Mouse (Mus musculus): ENCODE measurements at regions not wholly inside any gene's neighbourhood (a gene's known extent, or its start where the extent isn't known, plus 50 kb on each side); places are given as distances from the start of the nearest gene placed in this dataset.

DNA sequence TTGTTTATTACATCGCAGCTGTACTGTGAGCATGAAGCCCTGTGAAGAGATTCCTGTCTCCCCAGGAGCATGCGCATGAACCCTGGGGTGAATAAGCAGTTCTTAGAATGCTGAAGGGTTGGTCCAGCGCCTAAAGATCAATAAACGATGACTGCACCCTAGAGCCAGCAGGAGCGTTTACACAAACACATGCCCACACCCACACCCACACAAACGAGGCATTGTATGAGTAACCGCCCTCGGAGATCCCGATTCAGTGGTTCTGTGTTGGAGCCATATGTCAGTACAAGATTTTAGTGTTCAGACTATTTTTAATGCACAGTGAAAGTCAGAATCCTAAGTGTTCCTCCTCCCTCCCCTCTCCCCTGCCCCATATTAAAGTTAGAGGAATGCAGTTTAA, 57.3 kb downstream of the Edn1 start:
- DNase-seq = no peak

DNA sequence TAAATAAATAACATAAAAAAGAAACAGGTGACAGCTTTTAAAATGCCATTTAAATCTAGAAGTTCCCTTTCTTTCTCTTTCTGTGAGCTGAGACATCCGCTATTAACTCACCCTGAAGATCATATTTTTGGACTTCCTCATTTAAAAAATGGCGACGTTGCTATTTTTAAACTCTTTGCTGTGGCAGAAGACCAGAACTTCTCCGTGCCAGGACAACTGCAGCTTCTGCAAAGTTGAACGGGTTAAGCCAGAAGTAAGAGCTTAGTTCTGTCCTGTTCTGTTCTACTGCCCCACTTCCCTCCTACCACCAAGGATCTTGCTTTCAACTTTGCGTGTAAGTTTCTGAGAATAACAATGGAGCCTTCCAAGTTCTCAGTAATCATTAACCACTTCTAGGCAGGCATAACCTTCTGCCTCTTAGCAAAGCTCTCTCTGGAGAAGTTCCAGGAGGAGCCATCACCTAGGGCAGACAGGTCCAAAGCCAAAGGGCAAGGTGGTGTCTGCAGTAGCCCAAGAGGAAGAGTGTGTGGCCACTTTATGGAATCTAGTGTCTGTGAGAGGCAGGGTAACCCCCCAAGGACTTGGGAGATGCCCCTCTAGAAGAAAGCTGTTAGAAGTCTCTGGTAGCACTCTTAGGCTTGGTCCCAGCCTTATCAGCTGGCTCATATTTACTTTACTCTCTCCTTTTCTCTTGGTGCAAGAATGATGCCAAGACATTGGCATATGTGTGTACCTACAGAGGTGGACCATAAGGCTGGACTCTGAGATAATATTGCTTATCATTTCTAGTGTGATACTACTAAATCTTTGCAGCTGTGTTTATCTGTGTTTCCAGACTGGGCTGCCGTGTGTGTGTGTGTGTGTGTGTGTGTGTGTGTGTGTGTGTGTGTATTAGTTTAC, 66.6 kb downstream of the Edn1 start:
- DNase-seq = no peak

DNA sequence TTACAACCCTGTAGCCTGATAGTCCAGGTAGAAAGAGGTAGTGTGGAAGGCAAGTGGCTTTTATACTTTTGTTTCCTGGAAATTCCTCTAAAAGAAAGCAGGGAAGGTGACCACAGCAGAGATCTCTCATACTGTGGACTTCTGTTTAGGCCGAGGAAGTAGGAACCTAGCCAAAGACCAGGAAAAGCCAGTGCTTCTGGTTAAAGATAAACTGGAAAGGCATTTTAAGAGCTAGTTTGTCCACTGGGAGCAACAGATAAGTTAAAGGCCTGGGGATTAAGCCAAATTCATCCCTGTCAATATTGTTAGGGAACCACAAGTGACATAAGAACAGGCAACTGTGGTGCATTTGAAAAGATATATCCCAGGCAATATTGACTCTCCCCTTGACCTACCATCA, 68.5 kb downstream of the Edn1 start:
- no peak for DNase-seq

DNA sequence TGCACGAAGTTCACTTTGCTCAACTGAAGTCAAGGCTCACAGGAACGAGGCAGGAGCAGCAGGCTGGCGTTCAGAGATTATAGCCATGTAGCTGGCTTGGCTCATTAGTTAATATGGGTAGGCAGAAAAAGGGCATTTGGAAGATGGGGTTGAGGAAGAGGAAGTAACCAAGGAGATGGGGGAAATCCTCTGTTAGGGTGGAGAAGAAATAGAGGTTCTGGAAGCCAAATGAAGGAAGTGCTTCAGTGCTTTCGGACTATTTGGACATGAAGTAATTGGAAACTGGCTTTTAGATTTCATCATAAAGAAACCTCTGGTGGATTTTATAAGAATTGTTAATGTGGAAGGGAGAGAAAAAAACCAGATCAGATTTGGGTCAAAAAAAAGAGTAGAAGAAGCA, 70.9 kb downstream of the Edn1 start:
- DNase-seq = no peak

DNA sequence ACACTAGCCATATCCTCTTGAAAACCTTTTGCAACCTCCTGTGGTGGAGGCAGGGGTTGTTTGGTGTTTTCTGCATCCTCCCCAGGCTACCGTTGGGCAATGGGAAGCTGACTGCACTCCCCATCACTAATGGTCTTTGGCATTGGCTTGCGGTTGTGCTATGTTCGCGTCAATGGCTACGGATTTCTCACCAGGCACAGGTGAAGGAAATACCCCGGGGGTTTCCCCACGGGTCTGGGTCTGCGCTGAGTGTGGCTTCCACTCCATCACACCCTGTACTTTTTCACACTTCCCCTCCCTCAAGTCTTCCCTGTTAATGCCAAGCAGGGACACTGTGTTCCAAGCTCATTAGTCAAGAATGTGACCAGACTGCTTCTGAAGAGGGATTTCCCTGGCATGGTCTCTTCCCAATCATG, 72.9 kb downstream of the Edn1 start:
- DNase-seq = no peak

DNA sequence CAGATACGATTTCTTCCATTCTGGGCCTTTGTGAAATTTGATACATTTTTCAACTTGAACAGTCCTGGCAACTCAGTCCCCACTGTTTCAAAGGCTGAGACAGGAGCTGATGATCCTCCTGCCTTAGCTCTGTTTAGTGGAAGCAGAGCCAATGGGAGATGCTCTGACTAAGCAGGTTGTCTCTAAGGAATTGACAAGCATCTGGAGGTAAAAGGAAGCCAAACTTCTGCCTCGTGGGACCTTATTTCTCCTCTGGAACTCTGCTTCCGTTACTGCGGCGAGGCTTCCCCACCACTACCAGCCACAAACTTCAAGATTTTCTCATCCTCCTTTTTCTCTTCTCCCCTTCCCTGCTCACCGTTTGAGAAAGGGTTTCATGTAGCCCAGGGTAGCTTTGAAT, 78.4 kb downstream of the Edn1 start:
- DNase-seq = no peak

DNA sequence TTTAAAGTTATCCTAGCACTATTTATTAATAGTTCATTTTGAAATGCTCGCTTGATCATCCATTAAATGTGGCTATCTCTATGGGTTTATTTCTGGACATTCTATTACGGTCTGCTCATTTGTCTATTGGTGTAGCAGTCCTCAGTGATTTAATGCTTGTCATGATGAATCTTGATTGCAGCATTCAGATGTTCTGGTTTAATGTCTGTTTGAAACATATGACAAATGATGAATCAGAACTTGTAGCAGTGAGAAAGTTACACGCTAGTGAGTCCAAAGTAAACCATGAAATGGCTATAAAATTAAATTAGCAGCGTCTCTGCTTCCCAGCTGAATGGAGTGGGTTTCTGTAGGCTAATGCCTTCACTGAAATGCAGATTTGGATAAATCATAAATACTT, 81.8 kb downstream of the Edn1 start:
- no peak for DNase-seq

DNA sequence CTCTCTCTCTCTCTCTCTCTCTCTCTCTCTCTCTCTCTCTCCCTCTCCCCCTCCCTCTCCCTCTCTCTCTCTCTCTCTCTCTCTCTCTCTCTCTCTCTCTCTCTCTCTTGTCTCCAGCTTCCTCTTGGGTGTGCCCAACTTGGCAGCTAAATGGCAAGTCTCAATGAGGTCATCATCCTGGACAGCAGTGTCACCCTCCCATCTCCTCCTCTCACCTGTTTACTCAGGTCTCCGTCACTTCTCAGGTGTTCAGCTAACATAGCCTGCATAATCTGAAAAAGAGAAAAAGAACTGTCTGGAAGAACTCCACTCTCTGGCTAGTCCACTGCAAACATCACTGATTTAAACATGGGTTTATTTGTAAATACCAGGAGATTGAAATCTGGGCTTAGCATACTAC, 89.1 kb downstream of the Edn1 start:
- no peak for DNase-seq

DNA sequence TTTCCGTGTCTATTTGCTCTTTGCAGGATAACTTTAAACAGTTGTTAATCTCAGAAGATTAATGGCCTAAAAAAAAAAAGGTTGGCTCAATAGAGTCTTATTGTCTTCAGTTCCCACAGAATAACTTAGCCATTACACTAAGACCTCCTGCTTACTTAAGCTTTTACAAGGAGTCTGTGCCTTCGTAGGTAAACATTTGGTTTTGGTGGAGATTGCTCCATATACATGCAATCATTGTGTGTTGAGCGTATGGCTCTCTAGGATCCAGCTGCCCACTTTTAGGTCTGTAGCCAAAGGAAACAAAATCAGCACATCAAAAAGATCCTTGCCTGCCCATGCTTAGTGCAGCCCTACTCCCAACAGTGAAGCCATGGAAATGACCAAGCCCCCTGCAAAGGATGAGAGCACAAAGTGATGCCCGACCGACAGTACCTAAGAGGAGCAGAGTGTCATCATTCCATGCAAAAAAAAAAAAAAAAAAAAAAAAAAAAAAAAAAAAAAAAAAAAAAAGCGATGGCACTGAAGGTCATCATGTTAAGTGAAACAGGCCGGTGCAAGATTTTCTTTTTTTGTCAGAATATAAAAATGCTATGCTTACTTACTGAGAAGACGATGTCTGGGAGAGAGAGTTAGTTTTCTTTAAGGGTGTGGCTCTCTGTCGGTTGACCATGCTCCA, 90.2 kb downstream of the Edn1 start:
- DNase-seq = no peak

DNA sequence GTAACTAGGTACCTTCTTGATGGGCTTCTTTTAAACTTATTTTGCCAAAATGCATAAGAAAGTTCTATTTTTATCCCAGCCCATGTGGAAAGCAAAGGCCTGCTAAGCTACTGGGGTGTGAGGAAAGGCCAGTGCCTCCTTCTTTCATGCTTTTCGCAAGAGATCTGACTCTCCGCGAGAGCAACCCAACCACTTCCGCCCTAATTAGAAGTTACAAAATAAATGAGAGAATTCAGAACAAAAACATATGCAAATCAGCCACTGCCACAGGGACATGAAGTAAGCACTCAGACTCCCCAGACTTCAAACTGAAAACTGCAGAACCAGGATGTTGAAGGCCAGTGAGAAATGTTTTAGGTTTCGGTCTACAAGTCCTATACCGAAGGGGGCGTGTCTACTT, 91.4 kb downstream of the Edn1 start:
- DNase-seq = no peak

DNA sequence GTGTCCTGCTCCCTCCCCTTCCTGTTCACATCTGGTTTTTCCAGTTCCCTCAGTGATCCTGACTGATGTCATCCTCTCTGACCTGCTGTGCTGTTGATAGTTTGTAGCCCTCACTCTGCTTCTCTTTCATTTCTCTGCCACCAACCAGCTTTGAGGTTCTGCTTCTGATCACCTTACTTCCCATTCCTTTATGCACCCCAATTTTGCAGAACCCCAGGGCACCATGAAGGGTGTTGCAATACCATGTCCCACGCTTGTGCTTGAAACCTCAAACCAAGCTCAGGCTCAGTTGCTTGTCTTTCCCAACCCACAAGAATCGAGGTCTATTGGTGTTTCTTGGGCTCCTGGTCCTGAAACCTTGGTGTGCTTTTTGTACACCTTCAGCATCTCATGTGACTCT, 93.3 kb downstream of the Edn1 start:
- DNase-seq = no peak

DNA sequence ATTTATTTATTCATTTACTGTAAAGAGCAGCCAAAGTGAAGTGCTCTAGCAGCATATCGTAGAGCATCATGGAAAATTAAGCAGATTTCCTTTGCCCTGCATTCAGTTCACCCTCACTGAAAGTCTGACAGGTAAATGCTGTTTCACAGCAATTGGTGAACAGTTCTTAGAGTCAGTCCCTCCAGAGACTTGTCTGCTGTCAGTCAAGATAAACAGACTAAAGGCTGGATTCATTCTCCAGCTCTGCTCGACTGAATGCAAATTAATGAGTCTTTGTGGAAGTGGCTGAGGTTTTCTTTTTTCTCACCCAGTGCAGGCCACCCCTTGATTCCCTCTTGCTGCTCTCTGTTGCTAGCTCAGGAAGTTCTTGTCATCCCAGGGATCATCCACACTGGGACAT, 100.2 kb downstream of the Edn1 start:
- DNase-seq = no peak

DNA sequence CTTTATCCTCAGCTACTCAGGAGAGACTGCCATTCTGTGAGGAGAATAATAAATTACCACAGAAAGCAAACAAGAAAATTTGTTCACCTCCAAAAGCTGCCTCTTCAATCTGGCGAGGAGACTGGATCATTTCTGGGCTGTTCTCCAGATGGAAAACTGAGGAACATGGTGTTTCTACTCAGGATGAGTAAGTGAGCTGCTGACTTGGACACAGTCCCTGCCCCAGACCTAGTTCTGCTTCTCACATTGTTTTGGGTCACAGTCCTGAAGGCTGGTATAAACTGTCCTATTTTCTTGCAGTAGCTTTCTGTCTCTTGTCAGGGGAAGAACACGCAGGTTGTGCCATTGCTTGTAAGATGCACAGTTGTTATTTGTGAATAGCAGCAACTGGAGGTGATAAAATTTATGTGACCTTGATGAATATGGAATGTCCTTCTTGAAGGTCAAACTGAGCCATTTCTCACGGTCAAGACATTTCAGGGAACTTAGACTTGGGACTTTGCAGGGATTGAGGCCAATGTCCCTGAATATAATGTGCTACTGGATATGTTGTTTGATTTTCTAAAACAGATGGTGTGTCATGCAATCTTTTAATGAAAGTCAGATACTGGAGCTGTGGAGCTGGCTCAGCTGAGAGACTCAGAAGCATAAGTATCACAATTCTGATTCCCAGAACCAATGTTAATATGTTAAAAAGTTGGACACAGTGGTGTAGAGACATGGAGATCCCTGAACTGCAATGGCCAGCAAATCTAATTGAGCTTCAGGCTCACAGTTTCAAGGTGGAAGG, 102.2 kb downstream of the Edn1 start:
- no peak for DNase-seq

DNA sequence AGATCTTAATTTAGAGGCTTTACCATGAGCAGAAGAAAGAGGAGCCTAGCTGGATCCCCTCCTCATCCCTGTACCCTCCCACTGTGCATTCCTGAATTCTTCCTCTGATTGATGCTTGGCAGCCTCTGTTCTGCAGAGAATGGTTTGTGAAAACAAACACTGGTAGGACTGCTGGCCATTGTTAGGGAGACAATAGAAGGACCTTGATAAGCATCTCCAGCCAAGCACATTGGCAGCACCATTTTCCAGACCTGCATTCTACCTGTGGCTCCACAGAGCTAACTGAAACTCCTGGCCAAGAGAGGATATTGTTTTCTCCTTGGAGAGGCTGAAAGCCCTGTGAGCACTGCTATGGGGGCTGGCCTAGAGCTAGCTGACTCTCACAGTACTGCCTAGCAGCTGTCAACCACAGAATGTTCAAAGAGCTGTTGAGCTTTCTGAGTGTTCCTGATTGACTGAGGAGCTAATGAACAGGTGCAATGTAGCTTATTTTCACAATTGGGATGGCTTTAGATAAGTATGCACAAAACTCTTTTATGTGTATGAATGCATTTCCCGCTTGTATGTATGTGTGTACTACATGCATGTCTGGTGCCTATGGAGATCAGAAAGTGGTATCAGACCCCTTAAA, 111.5 kb downstream of the Edn1 start:
- DNase-seq = no peak

DNA sequence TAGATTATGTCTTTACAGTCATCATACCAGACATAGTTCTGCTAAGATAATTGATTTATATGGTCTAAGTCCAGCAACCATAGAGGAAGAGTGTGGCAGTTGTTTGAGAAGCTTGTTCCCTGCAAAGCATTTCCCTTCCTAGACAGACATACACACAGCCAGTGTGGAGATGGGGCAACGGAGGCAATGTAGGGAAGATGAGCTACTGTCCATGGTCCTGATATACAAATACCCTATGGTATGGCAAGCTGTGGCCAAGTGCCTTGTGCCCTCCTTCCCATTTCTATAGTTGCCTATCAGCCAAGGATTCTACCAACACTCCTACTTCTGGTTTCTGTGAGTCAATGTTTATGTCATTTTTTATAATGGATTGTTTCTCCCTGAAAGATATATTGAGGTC, 145.6 kb downstream of the Edn1 start:
- DNase-seq = no peak

DNA sequence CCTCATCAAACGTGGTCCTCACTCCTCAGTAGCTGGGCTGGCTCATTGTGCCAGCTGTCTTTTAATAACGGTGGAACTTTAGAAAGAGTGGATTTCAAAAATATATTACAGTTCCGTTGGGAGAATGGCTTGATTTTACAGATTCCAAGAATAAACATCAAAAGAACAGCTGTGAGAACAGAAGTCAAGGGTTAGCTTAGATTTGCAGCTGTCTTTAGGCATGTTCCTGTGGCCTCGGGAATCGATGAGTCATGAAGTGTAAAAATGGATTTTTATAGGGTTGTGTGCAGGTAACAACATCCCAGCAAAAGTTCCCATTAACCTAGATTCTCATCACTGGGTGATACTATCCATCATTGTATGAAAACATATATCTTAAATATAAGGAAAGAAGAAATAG, 152.4 kb downstream of the Edn1 start:
- DNase-seq = no peak

DNA sequence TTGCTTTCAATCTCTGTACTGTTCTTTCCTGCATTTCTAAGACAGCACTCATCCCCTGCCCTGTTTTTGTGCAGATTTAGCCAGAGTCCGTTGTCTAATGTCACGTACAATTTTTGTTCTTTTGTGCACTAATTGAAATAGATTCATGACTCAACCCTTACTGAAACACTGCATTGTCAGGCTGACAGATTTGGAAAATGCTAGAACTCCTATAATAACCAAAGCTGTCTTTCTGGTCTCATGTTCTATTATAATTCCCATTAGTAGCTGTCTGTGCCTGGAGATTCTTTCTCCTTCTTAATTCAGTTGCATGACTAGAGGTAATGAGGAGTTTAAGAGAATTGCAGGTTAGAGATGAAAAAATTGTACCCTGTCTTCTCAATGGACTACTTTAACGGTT, 158.6 kb downstream of the Edn1 start:
- no peak for DNase-seq

DNA sequence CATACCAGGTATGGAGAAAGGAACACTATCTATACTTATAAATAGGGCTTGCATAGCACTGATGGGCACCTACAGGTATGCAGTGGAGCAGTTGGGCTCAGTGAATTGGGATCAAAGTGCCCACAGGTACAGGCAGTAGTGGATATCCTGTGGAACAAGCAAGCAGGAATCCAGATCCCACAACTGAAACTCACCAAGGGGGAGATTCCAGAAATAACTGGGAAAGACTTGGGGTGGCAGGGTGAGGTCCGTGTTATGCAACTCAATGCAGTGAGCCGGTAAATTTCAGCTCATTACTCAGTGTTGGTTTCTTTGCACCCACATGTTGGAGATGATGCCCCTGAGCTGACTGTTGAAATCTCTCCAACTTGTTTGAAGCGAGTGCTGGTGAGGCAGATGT, 177.5 kb downstream of the Edn1 start:
- DNase-seq = no peak

DNA sequence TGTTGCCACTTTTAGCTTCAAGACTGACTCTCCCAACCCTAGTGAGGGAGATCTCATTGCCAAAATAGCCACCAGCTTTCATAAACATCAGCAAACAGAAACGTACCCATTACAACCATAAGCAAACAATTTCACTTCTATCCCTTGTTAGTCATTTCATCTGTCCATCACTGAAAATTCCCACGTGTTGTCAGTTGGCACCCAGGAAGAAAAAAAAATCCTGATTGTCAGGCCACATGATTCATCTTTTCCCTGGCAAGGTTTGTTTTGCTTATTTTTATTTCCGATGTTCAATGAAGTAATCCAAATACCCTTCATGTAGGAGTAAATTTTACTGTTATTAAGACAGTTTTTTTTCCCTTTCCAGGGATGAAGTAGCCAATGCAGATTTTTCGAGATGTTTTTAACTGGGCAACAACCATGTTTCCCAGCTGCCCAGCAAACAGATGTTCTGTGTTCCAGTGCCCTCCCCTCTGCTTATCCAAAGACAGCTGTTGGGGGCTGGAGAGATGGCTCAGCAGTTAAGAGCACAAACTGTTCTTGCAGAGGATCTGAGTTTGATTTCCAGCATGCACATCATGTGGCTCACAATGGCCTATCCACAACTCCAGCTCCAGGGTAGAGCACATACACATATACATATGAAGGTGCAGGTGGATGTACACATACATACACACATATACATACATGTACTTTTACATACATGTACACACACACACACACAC, 189.3 kb upstream of the Phactr1 start:
- no peak for DNase-seq

DNA sequence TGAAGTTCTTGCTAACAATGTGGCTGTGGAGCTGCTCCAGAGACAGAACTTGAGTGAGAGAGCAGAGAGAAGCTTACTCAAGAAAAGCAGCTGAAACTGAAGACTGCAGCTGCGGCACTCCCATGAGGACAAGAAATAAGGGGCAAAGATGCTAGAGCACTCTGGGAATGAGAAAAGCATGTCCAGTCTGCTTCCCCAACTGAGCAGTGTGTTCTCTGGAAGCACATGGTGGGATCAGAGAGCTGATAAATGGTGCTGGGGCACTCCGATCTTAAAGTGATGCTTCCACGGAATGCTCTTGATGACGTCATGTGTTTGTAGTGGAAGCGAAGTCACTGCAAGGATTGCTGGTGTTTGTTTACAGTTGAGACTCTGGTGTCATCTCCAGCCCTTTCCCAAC, 186.1 kb upstream of the Phactr1 start:
- no peak for DNase-seq

DNA sequence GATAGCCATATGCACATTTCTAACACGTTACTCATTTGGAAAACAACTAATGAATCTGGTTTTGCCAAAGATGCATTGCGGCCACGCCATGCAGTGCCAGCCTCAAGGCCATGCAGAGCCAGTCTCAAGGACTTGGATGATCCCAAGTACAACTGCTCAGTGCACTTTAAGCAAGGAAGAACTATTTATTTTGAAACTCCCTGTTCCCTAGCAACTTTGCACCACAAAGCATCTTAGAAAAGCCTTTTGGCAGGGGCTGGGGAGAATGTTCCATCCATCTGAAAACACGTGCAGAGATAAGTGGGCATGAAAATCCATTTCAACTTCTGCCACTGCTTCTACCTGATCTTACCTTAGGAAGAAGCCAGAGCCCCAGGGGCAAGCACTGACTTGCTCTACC, 182.1 kb upstream of the Phactr1 start:
- no peak for DNase-seq

DNA sequence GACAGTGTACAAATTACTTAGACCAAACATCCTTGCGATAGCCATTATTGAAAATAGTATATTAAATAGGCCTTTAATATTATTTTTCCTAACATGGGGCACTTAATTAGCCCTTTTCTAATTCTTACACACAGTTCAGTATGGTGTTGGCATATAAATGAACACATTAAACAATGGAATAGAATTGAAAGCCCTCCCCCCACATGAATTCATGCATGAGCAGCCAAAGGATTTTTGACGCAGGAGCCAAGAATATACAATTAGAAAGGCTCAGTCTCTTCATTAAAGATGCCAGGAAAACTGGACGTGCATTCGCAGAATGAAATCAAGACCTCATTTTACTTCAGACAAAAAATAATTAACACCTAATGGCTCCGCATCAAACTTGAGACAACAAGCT, 172.9 kb upstream of the Phactr1 start:
- DNase-seq = no peak

DNA sequence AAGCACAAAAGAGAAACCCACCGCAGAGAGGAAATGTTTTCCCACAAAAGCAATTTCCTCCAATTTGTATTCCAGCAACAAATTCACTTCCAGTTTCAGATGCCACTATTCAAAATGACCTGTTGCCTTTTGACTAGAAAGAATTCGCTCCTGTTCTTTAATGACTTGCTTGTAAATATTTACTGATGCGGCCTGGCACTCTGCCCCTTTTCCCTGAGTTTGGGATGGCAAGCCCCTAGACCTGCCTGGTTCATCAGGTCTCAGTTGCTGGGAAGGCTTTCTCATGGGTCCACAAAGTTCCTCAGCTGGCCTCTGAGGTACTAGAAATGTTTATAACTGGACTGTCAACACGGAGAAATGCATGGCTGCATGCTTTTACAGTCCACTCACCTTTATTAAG, 161.7 kb upstream of the Phactr1 start:
- no peak for DNase-seq

Measured in thymus, postnatal 25 days (tissue).